Mouse (Mus musculus) cerebellum, adult 11-12 months (tissue): ENCODE data around the gene Tmem266.

Source experiments
- DNase-seq: peaks from one replicate; pipeline ENCODE4 v3.0.0; 2022

The Tmem266 gene

DNA sequence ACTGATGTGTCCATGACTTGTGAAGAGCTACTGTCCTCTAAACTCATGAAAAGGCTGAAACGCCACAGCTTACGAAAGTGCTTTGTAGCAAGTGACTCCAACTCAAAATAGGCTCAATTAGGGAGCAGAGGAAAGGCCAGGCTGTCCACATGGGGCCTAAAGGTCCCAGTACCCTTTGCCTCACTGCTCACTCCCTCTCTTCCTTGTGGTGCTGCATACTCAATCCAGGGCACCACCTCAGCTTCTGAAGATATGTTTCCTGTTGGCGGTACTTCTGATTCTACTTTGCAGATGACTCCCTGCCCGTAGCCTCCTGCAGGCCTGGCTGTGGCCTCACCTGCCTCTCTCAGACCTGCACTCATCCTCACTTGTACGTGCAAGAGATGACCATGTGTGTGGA, 126.7 kb downstream of the Tmem266 start:
- no peak for DNase-seq

DNA sequence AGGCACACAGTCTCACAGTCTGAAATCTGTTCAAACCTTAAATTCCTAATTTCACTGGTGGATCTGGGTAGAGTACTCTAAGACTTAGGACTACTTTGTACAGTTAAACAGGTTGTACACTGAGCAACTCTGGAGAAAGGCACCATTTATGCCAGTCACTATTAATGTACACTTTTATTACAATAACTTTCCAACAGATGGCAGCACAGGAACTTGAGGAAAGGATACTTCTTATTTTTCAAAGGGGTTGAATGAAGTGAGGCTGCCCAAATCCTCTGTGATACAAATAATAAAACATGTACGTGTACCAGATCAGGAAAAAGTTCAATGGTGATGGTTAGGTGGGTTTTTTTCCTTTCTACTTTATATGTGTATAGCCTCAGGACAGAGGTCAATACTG, 141.7 kb downstream of the Tmem266 start:
- no peak for DNase-seq

DNA sequence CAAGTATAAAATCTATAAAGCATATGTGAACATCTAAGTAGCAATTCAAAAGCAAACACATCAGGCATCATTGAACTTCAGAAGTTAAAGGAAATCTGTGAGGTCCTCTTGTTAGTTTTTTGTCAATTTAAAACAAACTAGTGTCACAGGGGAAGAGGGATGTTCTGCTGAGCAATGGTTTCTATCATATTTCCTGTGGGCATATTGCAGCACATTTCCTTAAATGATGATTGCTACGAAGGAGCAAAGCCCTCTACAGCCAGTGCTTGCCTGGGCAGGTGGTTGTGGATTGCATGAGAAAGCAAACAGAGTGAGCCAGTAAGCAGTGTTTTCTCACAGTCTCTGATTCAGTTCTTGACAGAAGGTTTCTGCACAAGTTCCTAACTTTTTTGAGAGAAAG, 149.4 kb downstream of the Tmem266 start:
- no peak for DNase-seq

DNA sequence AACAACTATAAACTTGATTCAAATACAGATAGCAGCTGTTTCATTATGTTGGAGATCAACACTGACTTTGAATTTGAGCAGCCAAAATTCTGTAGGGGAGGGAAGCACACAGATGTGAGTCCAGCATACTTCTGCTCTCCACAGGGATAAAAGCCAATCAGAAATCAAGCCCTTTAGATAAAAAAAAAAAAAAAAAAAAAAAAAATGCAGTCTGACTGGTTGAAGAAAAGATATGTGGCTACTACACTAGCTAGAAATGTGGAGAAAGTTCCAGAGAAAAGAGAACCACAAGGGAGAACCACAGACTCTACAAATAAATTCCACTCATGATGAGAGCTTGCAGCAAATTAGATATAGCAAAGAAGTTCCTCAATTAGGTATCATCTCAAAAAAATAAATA, 152.0 kb downstream of the Tmem266 start:
- no peak for DNase-seq

DNA sequence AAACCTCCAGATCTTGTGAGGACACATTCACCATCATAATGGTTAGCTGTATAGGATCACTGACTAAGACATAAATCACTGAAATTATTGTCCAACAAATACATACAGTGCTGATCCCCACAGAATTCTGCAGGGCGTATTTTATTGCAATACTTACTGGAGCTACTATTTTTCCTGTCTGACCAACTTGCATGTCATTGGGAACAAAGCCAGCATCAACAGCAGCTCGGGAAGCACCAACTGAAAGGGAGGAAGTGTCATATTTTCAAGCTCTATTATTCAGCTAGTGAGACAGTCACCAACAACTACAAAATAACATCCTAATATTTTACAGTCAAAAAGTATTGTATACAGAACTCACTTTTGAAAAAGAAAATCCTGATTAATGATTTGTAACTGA, 155.4 kb downstream of the Tmem266 start:
- no peak for DNase-seq
